Mouse (Mus musculus) lung, postnatal 0 days (tissue): ENCODE measurements around the gene Tmem104.

ENCODE experiments used
- CTCF ChIP-seq: IDR thresholded peaks from 2 replicates; pipeline ENCODE4 v1.5.1; 2016; ENCODE audit warnings: antibody characterized with exemption, mild to moderate bottlenecking
- EP300 ChIP-seq: IDR thresholded peaks from 2 replicates; pipeline ENCODE4 v1.6.1; 2016; ENCODE audit warnings: antibody characterized with exemption, mild to moderate bottlenecking, control low read depth

DNA sequence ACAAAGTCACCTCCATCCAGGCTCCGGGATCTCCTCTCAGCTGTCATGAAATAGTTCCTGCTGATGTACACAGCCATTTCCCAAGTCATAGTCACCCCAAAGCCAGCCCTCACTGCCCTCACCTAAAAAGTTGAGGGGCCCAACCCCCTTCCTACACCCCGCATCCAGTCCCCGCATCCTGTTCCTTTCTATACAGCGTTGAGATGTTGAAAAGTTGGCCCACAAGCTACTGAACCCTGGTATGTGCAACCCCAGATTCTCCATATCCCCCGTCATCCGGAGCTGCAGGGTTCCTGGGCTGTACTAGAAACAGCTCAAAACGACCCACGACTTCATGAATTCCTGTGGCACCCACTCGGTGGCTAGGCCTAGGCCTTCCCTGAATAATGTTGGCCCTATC, 34.2 kb upstream of the Tmem104 start:
- TF ChIP-seq CTCF (no peak), EP300 (no peak)
